Mouse (Mus musculus) left cerebral cortex, postnatal 36 days (tissue): ENCODE data around the gene Ttc1. TPM values are rescaled to one million over a fixed set of nuclear protein-coding genes. Genes with fewer than 3 reads are reported as not detected.

Experiments
- DNase-seq, 2 experiments: peaks; one replicate each; pipeline ENCODE4 v3.0.0; 2021 to 2022; ENCODE audit warnings: low spot score in 2 of 2, mixed read lengths in 1 of 2
- intact Hi-C: fragments of 180-260 bp; cut with DNase I; formaldehyde crosslinking; loops from one replicate; pipeline ENCODE4 v1.15.1; 2025
- total RNA-seq, 2 experiments: library from RNA; stranded (reverse); gene quantifications; 2 replicates each; pipeline ENCODE4 v1.2.3; 2021

The Ttc1 gene
- total RNA-seq = 10 to 100 TPM; 52.5 to 64.3 TPM

DNA sequence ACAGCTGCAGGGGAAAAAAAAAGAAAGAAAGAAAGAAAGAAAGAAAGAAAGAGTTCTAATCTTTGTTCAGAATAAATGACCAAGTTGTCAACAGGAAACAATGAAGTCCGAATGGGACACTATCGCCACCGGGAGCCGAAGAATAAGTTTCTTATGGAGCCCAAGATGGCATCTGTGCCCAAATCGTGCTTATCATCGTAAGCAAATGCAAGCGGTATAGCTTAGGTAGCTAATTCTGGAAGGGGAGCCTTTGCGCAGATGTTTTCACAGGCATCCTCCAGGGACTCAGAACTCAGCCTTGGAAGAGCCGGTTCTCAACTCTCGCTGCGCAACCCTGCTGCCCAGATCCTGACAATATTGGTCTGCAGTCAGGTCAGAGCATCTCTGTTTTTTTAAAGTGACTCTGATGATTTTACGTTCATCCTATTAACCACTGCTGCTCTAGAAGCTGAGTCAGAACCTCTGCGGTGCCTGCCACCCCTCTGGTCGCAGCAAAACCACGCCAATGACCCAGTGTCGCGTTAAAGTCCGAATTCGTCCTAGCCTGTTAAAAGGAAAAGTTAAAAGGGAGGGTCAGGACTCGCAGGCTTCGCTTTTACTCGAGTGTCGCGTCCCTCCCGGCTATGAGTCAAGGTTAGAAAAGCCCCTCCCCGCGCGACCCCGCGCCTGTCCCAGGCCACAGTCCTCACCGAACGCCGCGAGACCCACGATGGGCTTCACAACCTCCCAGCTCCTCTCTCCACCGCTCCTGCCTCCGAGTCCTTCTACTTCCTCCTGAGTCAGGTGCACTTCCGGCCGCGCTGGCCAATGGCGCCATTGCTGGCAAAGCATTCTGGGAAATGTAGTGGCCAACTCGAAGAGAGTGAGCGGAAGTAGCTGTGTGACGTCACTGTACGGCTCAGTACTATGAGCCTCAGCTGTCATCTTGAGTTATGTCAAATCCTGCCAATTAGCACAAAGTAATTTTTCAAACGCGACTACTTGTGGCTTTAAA is at the start of gene Ttc1:
Gene Ttc1 (minus strand): TSS at position 776 of the 994 bp plus-strand sequence.
- peak; percentile 97 to 98 for DNase-seq
- intact Hi-C loops = no loop called here

- intact Hi-C loops = no loop called here
Measured at GRCm38 (mm10) chr11:43795992-43796391, 48.2 kb upstream of the Ttc1 start.

DNA sequence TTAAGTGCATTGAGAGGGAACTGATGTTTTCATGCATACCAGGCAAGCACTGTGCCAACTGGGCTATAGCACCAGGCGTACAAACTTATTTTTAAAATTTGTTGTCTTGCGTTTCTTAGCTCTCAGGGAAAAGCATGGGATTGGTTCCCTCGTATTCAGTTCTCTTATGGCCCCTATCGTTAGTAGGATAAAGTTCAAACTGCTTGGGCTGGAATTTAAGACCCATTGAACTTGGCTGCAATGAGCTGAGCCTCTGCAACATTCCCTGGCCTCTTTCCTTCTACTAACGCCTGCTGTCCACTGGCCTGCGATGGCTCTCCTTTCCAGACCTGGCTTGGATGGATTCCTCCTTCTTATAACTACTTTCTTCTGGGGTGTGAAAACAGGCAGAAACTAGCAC is 42.6 kb upstream of the Ttc1 start:
- DNase-seq = no peak

More at GRCm38 (mm10) chr11:43795992-43796391, 48.2 kb upstream of the Ttc1 start:
- no peak for DNase-seq

DNA sequence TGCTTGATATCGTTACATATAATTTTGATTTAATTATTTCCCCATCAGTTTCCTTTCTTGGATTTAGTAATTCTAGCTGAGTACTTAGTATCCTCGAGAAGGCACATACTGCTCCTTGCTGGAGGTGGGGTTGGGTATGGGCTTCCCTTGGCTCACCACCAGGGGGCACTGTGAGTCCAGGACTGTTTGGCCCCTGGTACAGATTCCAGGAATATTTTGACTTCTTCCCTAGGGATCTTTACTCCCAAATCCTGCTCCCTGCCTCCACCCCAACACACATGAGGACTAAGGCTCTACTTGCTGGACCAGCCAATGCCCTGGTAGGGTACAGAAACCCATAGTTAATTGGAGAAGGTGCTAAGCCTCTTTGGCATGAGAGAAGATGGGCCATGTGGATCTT is 36.0 kb upstream of the Ttc1 start:
- DNase-seq = peak; percentile 60 to 66
- intact Hi-C loops = loop anchor here (1.0 to 5.0 kb wide), 2 partner anchors 49 to 548 kb away; no protein-coding TSS in a partner anchor

More for the DNA sequence above, 42.6 kb upstream of the Ttc1 start:
- intact Hi-C loops = no loop called here

GRCm38 (mm10) chr11:43783106-43783505 is 35.3 kb upstream of the Ttc1 start:
- DNase-seq = no peak
- intact Hi-C loops = loop anchor here (1.0 to 5.0 kb wide), 2 partner anchors 49 to 548 kb away; no protein-coding TSS in a partner anchor

GRCm38 (mm10) chr11:43779551-43779950 is 31.7 kb upstream of the Ttc1 start:
- DNase-seq = no peak
- intact Hi-C loops = no loop called here

GRCm38 (mm10) chr11:43776324-43776694 is 28.5 kb upstream of the Ttc1 start:
- DNase-seq = no peak
- intact Hi-C loops = no loop called here

DNA sequence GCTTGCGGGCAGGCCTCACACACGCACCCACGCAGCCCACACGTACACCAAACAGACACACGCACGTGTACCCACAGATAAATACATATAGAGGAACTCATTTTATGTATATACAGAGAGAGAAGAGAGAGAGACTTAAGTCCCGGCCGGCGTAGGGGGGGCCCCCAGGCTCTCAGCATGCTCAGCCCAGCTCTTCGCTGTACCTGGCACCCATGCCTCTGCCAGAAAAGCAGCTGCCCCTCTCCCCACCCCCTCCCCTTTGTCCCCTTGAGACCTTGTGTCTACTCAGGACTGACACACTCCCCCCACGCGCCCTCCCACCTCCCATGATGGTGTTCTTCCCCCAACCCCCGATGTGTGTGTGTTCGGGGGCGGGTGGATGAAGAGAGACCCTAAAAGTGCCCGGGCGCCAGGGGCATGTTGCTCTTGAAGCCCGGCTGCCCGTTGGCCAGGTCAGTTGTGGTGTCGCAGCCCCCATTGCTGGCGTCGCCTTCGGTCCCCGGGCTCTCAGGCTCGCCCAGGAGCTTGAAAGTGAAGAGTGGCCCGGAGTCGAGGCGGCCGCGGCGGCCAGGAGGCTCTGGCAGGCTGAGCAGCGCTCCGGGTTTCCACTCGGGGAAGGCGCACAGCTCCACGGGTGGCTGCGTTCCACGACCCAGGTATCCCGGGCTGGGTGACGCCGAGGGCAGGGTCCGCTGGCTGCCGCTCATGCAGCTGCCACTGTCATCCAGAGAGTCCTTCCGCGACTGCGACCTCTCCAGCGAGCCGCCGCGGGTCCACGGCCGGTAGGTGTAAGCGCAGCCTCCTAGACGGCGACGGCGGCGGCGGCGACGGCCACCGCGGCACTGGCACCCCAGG is 27.9 kb upstream of the Ttc1 start:
- intact Hi-C loops = no loop called here
- DNase-seq = peak in 1 of 2 experiments; percentile 8

- intact Hi-C loops = no loop called here
- DNase-seq = no peak
Measured at GRCm38 (mm10) chr11:43773725-43774124, 25.9 kb upstream of the Ttc1 start.

- no peak for DNase-seq
- intact Hi-C loops = no loop called here
Measured at GRCm38 (mm10) chr11:43770110-43770509, 22.3 kb upstream of the Ttc1 start.

GRCm38 (mm10) chr11:43767749-43768148 is 19.9 kb upstream of the Ttc1 start:
- intact Hi-C loops = loop anchor here (5.0 kb wide), 1 partner anchor 685 kb away; no protein-coding TSS in a partner anchor
- DNase-seq = no peak

GRCm38 (mm10) chr11:43766922-43767648 is 19.3 kb upstream of the Ttc1 start:
- DNase-seq = peak; percentile 75 to 79
- intact Hi-C loops = loop anchor here (1.0 to 5.0 kb wide), 2 partner anchors 564 to 685 kb away; no protein-coding TSS in a partner anchor

DNA sequence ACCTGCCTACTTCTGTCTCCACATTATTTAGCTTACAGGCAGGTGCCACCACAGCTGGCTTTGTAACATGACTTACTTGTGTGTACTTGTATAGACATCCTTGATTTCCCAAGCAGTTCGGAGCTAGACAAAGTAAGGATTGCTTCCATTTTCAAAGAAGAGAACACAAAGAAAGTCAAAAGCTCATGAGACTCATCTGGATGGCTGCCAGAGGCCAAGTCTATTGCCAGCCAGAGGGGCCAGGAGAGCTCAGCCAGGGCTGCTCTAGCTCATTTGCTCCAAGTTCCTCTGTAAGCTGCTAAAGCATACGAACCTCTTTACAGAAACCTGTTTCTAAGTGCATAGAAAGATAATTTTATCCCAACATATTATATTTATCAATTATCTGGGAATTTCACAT is 10.6 kb upstream of the Ttc1 start:
- DNase-seq = no peak
- intact Hi-C loops = no loop called here

- no peak for DNase-seq
- intact Hi-C loops = no loop called here
Measured at GRCm38 (mm10) chr11:43755411-43755810, 7.6 kb upstream of the Ttc1 start.

DNA sequence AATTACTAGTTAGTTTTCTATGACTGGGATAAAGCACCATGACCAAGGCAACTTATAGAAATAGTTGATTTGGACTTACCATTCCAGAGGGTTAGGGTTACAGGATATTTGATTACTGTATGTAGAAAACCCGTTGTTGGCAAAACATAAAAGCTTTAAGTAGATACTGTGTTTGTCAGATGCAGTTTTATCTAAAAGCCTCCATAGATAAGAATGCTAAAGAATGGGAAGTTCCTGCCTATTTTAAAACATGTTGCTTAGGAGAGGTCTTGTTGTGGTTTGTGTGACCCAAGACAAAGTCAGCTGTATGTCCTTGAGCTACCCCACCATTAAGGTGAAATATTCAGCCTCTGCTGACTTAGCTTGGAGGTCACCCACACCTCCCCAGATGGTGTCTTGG is 6.8 kb upstream of the Ttc1 start:
- no peak for DNase-seq
- intact Hi-C loops = no loop called here

GRCm38 (mm10) chr11:43751542-43751941 is 3.7 kb upstream of the Ttc1 start:
- intact Hi-C loops = no loop called here
- DNase-seq = no peak

DNA sequence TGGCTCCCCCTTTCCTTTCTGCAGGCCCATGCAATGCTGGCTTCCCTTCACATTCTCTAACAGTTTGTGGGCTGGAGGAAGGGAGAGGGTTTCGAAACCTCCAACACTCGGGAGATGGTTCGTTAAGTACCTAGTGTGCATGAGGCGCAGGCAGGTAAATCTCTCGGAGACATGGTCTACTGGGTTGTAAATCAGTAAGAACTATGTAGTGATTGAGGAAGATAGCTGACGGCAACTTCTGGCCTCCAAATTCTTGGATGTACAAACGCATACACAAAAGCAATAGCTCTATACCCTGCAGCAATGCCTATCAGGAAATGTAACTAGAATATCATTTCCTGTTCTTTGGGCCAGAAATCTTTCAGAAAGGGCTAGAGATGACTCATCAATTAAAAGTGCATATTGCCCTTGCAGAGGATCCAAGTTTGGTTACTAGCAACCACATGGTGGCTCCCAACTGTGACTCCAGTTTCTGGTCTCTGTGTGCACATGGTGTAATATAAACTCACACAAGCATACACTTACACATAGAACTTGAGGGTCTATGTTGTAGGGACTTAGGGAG is 19.0 kb downstream of the Ttc1 start:
- intact Hi-C loops = loop anchor here (10.0 kb wide), 1 partner anchor 234 kb away; no protein-coding TSS in a partner anchor
- no peak for DNase-seq

GRCm38 (mm10) chr11:43727796-43728195 is 20.0 kb downstream of the Ttc1 start:
- no peak for DNase-seq
- intact Hi-C loops = loop anchor here (10.0 kb wide), 1 partner anchor 233 kb away; no protein-coding TSS in a partner anchor

GRCm38 (mm10) chr11:43723411-43723810 is 24.4 kb downstream of the Ttc1 start:
- intact Hi-C loops = loop anchor here (10.0 kb wide), 1 partner anchor 229 kb away; no protein-coding TSS in a partner anchor
- DNase-seq = no peak
